Mouse (Mus musculus) intestine, postnatal 0 days (tissue): ENCODE data around the gene Olfr508. TPM values are rescaled to one million over a fixed set of nuclear protein-coding genes. Genes with fewer than 3 reads are reported as not detected.
A peak's percentile ranks its signal among the peaks of the same experiment; 100 is the strongest.
"Not testable (repeated sequence)": the region's sequence is repeated elsewhere in the genome, so short reads cannot be mapped to it uniquely, and the experiment has no call there.

Experiments used
- ATAC-seq: fragments of 200-750 bp; cut with Nextera tagmentation; 2 replicates; pipeline ENCODE4 v1.8.0; 2017; ENCODE audit warnings: mild to moderate bottlenecking, moderate TSS enrichment, moderate library complexity
- H3K27ac ChIP-seq: fragments of 300-500 bp; sonication (generic); 2 replicates; pipeline ENCODE4 v1.5.1; 2014; ENCODE audit warnings: mild to moderate bottlenecking, low read depth, low read length, moderate library complexity
- H3K27me3 ChIP-seq: fragments of 300-500 bp; sonication (generic); replicated peaks from 2 replicates; pipeline ENCODE4 v1.6.1; 2014; ENCODE audit warnings: low read length, mixed read lengths; ENCODE audit not compliant: control insufficient read depth, insufficient read depth
- H3K36me3 ChIP-seq: fragments of 300-500 bp; sonication (generic); 2 replicates; pipeline ENCODE4 v1.6.1; 2014; ENCODE audit warnings: mild to moderate bottlenecking, moderate library complexity; ENCODE audit not compliant: control insufficient read depth, insufficient read depth
- H3K4me1 ChIP-seq: fragments of 300-500 bp; sonication (generic); replicated peaks from 2 replicates; pipeline ENCODE4 v1.6.1; 2014; ENCODE audit warnings: antibody characterized with exemption, low read length, mixed read lengths; ENCODE audit not compliant: control insufficient read depth, insufficient read depth
- H3K4me2 ChIP-seq: fragments of 300-500 bp; sonication (generic); replicated peaks from 2 replicates; pipeline ENCODE4 v1.6.1; 2014; ENCODE audit warnings: low read depth, mild to moderate bottlenecking, moderate library complexity
- H3K4me3 ChIP-seq: fragments of 300-500 bp; sonication (generic); 2 replicates; pipeline ENCODE4 v1.5.1; 2014; ENCODE audit warnings: low read depth, low read length
- H3K9ac ChIP-seq: fragments of 300-500 bp; sonication (generic); 2 replicates; pipeline ENCODE4 v1.6.1; 2014; ENCODE audit warnings: mild to moderate bottlenecking, low read depth, low read length
- H3K9me3 ChIP-seq: fragments of 300-500 bp; sonication (generic); 2 replicates; pipeline ENCODE4 v1.6.1; 2016; ENCODE audit warnings: mixed run types; ENCODE audit not compliant: control insufficient read depth
- CTCF ChIP-seq: sonication (generic); IDR thresholded peaks from 2 replicates; pipeline ENCODE4 v1.5.1; 2016; ENCODE audit warnings: low read depth, mild to moderate bottlenecking, control low read depth, antibody characterized with exemption, moderate library complexity
- WGBS: fragments of 180-500 bp; shearing (Covaris S2); extraction: QIAGEN DNeasy Blood & Tissue Kit; methylation state at CpG from one replicate; pipeline ENCODE4 v1.1.7; 2014; 5-methylcytosine and 5-hydroxymethylcytosine counted together
- polyA plus RNA-seq: library from polyadenylated mRNA; unstranded; fragments of >200 nt; fragmentation: Nextera tagmentation; extraction: Ambion mirVana; gene quantifications from 2 replicates; pipeline ENCODE4 v1.2.1, GENCODE M21; 2015

Olfr508 gene
- polyA plus RNA-seq: not detected in 2 replicates

DNA sequence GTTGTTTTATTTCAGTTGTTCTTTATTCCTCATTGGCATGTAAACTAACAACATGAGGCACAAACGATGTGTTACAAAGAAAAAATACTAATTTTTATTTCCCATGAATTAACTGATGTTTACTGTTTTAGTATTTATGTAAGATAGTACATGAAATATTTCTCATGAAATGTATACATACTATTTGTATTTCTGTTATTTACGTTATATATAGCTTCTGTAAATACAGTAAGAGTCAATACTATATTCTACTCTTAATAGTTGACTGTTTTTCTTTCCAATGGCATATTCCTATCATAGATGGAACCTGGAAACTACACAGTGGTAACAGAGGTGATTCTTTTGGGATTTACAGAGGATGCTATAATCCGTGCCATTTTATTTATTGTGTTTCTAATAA is at the start of gene Olfr508:
Olfr508 (plus strand) TSS at position 301 of the 400 bp plus-strand sequence.
- no peak within 1 kb of the TSS for H3K9ac ChIP-seq
- ATAC-seq: no peak
- H3K27ac ChIP-seq: no peak within 1 kb of the TSS
- no peak for TF ChIP-seq CTCF
- WGBS: 87% methylated on average over 3 of the region's 3 CpGs
- no peak within 1 kb of the TSS for H3K4me3 ChIP-seq
- H3K4me1 ChIP-seq: no peaks in the 10 kb centered on the region
- H3K27me3 ChIP-seq: no peaks in the 10 kb centered on the region
- H3K36me3 ChIP-seq: no peaks in the 10 kb centered on the region
- H3K4me2 ChIP-seq: no peak within 1 kb of the TSS
- no peaks in the 10 kb centered on the region for H3K9me3 ChIP-seq

DNA sequence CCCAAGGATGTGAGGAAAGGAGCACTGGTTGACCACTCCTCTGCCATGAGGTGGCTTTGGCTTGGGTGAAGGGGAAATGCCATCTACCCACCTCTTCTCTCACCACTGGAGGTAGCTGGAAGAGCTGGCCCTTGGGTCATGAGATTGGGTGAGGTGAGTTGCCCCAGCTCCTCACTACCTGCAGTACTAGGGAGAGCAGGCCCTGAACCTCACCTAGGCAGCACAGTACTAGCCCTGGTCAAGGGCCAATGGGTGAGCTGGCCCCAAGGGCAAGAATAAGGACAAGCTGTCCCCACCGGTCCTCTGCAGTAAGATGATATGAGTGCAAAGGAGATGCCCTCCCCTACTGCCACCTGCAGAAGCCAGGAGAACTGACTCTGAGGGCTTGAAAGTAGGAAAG is 40.0 kb upstream of the Olfr508 start:
- Histone ChIP-seq H3K4me3 (no peak overlapping the region), H3K27ac (no peak overlapping the region), H3K36me3 (no peaks in the 10 kb centered on the region), H3K9me3 (no peaks in the 10 kb centered on the region), H3K27me3 (no peaks in the 10 kb centered on the region), H3K4me1 (no peaks in the 10 kb centered on the region), H3K9ac (no peak overlapping the region), H3K4me2 (no peak overlapping the region)
- WGBS: 91% methylated on average over 1 of the region's 1 CpGs
- no peak for TF ChIP-seq CTCF
- ATAC-seq: no peak

DNA sequence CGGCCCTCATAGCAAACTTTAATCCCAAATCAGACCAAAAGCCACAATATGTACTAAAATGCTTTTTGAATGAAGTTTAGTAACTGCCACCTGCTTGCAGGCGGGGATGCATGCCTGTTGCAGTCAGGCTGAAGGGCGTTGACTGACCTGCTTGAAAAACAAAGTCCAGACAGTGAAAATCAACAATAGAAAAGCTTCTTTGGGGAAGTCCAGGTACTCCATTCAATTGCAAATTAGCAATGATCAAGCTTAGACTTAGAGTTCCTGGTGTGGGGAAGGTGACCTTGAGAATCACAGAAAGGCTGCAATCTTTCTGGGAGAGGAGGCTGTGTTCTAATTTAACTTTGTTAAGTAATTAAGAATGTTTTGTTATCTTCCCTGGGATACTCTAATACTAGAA is 27.9 kb upstream of the Olfr508 start:
- not testable (repeated sequence) for H3K9me3 ChIP-seq, H3K27me3 ChIP-seq, H3K4me2 ChIP-seq, H3K27ac ChIP-seq, ATAC-seq, H3K4me3 ChIP-seq, H3K9ac ChIP-seq, H3K4me1 ChIP-seq, H3K36me3 ChIP-seq
- 64% methylated on average over 3 of the region's 3 CpGs for whole genome bisulfite sequencing

DNA sequence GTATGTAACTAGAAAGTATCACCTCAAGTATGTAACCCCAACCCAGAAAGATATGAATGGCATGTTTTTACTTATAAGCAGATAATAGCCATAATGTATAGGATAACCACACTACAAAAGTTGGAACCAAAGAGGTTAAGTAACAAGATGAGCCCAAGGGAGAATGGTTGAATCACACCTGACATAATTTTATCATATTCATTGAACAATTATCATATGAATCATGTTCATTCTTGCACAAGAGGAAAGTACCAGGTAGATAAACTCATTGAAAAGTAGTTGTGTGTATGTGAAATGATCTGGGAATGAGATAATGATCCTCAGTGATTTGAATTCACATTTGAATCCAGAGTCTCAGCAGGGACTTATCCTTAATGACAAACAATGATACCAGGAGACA is 19.3 kb upstream of the Olfr508 start, which contains the start of gene Olfr506:
Olfr506 (plus strand) TSS at position 301 of the 400 bp plus-strand sequence.
- TF ChIP-seq CTCF: no peak
- Histone ChIP-seq H3K36me3 (no peaks in the 10 kb centered on the region), H3K9ac (no peak within 1 kb of the TSS), H3K4me1 (no peaks in the 10 kb centered on the region), H3K4me3 (no peak within 1 kb of the TSS), H3K9me3 (no peaks in the 10 kb centered on the region), H3K4me2 (no peak within 1 kb of the TSS), H3K27ac (no peak within 1 kb of the TSS), H3K27me3 (no peaks in the 10 kb centered on the region)
- no peak for ATAC-seq

DNA sequence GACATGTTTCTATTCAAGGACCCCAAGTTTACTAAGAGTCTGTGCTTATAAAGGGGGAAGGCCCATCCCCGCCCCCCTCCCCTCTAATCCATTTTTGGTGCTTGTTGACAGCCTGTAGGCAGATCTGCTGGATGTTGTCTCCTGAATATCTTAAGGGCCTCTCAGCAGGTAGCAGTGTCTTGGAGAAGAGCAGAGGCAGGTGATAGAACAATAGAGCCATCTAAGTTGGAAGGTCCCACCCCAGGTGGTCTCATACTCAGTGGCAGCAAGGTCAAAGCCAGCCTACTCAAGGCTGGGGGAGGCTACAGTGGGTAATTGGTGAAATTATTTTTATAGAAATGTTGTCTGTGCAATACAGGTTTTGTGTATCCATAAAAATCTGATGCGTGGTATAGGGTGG is 15.7 kb upstream of the Olfr508 start:
- Histone ChIP-seq H3K9me3 (no peaks in the 10 kb centered on the region), H3K36me3 (no peaks in the 10 kb centered on the region), H3K27ac (no peak overlapping the region), H3K4me3 (no peak overlapping the region), H3K9ac (no peak overlapping the region), H3K4me2 (no peak overlapping the region), H3K27me3 (no peaks in the 10 kb centered on the region), H3K4me1 (no peaks in the 10 kb centered on the region)
- TF ChIP-seq CTCF: no peak
- ATAC-seq: no peak
- WGBS: 87% methylated on average over 2 of the region's 2 CpGs

DNA sequence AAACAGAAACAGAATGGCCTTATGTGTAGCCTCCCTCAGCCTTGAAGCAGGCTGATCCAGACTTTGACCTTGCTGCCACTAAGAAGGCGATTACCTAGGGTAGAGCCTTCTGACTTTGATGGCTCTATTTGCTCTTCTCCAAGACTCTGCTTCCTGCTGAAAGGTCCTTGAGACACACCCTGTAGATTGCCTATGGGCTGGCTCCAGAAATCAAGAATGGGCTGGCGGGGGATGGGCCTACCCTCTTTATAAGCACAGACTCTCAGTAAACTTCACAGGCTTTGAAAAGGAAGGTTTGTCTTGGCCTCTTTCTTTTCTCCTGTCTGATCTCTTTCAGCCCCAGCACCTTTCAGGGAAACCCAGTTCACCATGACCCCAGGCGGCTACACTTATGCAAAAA is 13.0 kb upstream of the Olfr508 start:
- not testable (repeated sequence) for H3K36me3 ChIP-seq, H3K9ac ChIP-seq, H3K27ac ChIP-seq, H3K27me3 ChIP-seq, H3K4me3 ChIP-seq, H3K9me3 ChIP-seq, H3K4me1 ChIP-seq, H3K4me2 ChIP-seq
- peak; percentile 95 for ATAC-seq
- 27% methylated on average over 3 of the region's 3 CpGs for WGBS

DNA sequence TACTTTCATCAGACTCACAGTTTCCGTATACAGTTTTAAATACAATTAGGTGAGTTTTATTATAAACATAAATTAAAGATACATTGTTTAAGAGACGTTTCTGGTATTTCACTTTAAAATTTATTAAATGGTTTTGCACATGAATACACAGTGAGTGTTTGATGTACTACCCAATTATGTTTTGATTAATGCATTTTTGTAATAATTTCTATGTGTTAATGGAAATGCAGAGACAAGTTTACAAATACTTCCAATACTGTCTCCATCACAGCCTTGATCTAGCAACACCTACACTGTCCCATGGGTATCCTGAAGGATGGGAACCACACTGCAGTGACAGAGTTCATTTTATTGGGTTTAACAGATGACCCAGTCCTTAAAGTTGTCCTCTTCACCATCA is 8.3 kb upstream of the Olfr508 start, which contains the start of gene Olfr507:
Olfr507 (plus strand) TSS at position 301 of the 400 bp plus-strand sequence.
- no peaks in the 10 kb centered on the region for H3K9me3 ChIP-seq
- no peak within 1 kb of the TSS for H3K4me2 ChIP-seq
- no peaks in the 10 kb centered on the region for H3K4me1 ChIP-seq
- no peak within 1 kb of the TSS for H3K4me3 ChIP-seq
- 72% methylated on average over 2 of the region's 2 CpGs for WGBS
- no peak within 1 kb of the TSS for H3K27ac ChIP-seq
- no peak for ATAC-seq
- H3K36me3 ChIP-seq: no peaks in the 10 kb centered on the region
- H3K9ac ChIP-seq: no peak within 1 kb of the TSS
- H3K27me3 ChIP-seq: no peaks in the 10 kb centered on the region
- TF ChIP-seq CTCF: no peak
